15 mouse cellular contexts compared by ENCODE assay signal in genomic region chr11:11569466-11570132, GRCm38 (mm10). TPM values are rescaled to one million over a fixed set of nuclear protein-coding genes. Genes with fewer than 3 reads are reported as not detected.
A peak's percentile ranks its signal among the peaks of the same experiment; 100 is the strongest.
DNase-seq lines count a peak whose midpoint lies in the region; ATAC-seq lines count a peak whose summit lies in the region.
"Had no signal": no experiment of that assay in that cellular context is flagged by ENCODE, and none has a peak within 500 bp of the region (broad histone marks: within the 10 kb centered on the region; RNA-seq: fewer than 3 reads in every experiment).

No protein-coding gene starts in this region.

- no peak overlapping the region for H3K9ac ChIP-seq in midbrain, embryonic 11.5 days (ENCODE audit: low read length)
- H3K9ac ChIP-seq in midbrain, embryonic 14.5 days (replicated peaks; ENCODE audit: low read length) = no peak overlapping the region
- H3K9ac ChIP-seq: hindbrain, embryonic 13.5 days had no signal

- no peaks in the 10 kb centered on the region for H3K4me1 ChIP-seq in midbrain, embryonic 11.5 days (ENCODE audit: control insufficient read depth, insufficient read depth, low read length)
- H3K4me1 ChIP-seq in midbrain, embryonic 14.5 days (ENCODE audit: control insufficient read depth, insufficient read depth, low read length) = no peaks in the 10 kb centered on the region
- H3K4me1 ChIP-seq: hindbrain, embryonic 13.5 days; limb, embryonic 10.5 days had no signal

- no peak overlapping the region for H3K4me2 ChIP-seq in midbrain, embryonic 11.5 days
- H3K4me2 ChIP-seq in midbrain, embryonic 14.5 days (ENCODE audit: low read length) = no peak overlapping the region
- H3K4me2 ChIP-seq: hindbrain, embryonic 13.5 days had no signal

- ATAC-seq in midbrain, embryonic 11.5 days (ENCODE audit: low FRiP score) = no peak
- ATAC-seq in midbrain, embryonic 14.5 days (ENCODE audit: low FRiP score, low TSS enrichment) = no peak
- peak; percentile 57 to 68 for ATAC-seq in hematopoietic stem cell, adult 5-6 weeks (replicated peaks in 1 of 2; ENCODE audit: insufficient read depth in 1 of 2, low FRiP score in 2 of 2, low TSS enrichment in 1 of 2, low read depth in 1 of 2, poor library complexity in 2 of 2, severe bottlenecking in 2 of 2)

- H3K9me3 ChIP-seq in midbrain, embryonic 11.5 days (ENCODE audit: control insufficient read depth, low read length) = no peaks in the 10 kb centered on the region
- H3K9me3 ChIP-seq in midbrain, embryonic 14.5 days (ENCODE audit: control insufficient read depth, low read length) = no peaks in the 10 kb centered on the region
- H3K9me3 ChIP-seq: hindbrain, embryonic 13.5 days; limb, embryonic 10.5 days; megakaryocyte, embryonic 14.5 days had no signal

- H3K4me3 ChIP-seq in midbrain, embryonic 11.5 days (ENCODE audit: low read depth, low read length) = no peak overlapping the region
- H3K4me3 ChIP-seq in midbrain, embryonic 14.5 days (replicated peaks; ENCODE audit: low read depth, low read length) = no peak overlapping the region
- H3K4me3 ChIP-seq: hindbrain, embryonic 13.5 days; limb, embryonic 10.5 days; megakaryocyte, embryonic 14.5 days had no signal

- WGBS in midbrain, embryonic 11.5 days = 59% methylated on average over 4 of the region's 4 CpGs
- WGBS in midbrain, embryonic 14.5 days = 67% methylated on average over 4 of the region's 4 CpGs

- no peaks in the 10 kb centered on the region for H3K27me3 ChIP-seq in midbrain, embryonic 11.5 days (ENCODE audit: control insufficient read depth, insufficient read depth, low read length)
- no peaks in the 10 kb centered on the region for H3K27me3 ChIP-seq in midbrain, embryonic 14.5 days (ENCODE audit: control insufficient read depth, insufficient read depth, low read length)
- H3K27me3 ChIP-seq: hindbrain, embryonic 13.5 days; megakaryocyte, embryonic 14.5 days had no signal

- DNase-seq in midbrain, embryonic 11.5 days (ENCODE audit: low spot score, missing footprints) = peak; percentile 10
- DNase-seq in midbrain, embryonic 14.5 days = no peak
- DNase-seq in naive thymus-derived CD4-positive, alpha-beta T cell, adult 2 months (ENCODE audit: low read depth) = peak; percentile 71
- no peak for DNase-seq in MN1 (ENCODE audit: low spot score)
- no peak for DNase-seq in kidney, adult 11 months
- DNase-seq in right cerebral cortex, postnatal 36 days (ENCODE audit: low spot score in 2 of 2) = no peak
- DNase-seq in ovary, postnatal 10 days (ENCODE audit: low spot score) = no peak
- DNase-seq: adrenal gland, postnatal 36 days; cerebellum, postnatal 14 days had no signal

- H3K27ac ChIP-seq in midbrain, embryonic 11.5 days (ENCODE audit: low read depth, low read length) = no peak overlapping the region
- no peak overlapping the region for H3K27ac ChIP-seq in midbrain, embryonic 14.5 days (replicated peaks; ENCODE audit: low read depth, low read length)
- H3K27ac ChIP-seq: hindbrain, embryonic 13.5 days; limb, embryonic 10.5 days had no signal

- H3K36me3 ChIP-seq in midbrain, embryonic 11.5 days (ENCODE audit: control insufficient read depth, insufficient read depth, low read length) = no peaks in the 10 kb centered on the region
- no peaks in the 10 kb centered on the region for H3K36me3 ChIP-seq in midbrain, embryonic 14.5 days (ENCODE audit: control insufficient read depth, insufficient read depth, low read length)
- H3K36me3 ChIP-seq: hindbrain, embryonic 13.5 days; limb, embryonic 10.5 days had no signal

RNA-seq across cellular contexts. Expression of gene 4930512M02Rik, which starts 58.0 kb away (rescaled TPM):
- not detected in 2 replicates for polyA plus RNA-seq in midbrain, embryonic 11.5 days (2014; fragmentation: Nextera tagmentation; extraction: Ambion mirVana)
- not detected in 2 replicates for polyA plus RNA-seq in midbrain, embryonic 14.5 days (2014; fragmentation: Nextera tagmentation; extraction: Ambion mirVana)
- total RNA-seq in hematopoietic stem cell, adult 5-6 weeks (2017) = not detected in 2 replicates
- total RNA-seq: adrenal gland, postnatal 36 days; gastrocnemius, postnatal 4 days had no signal
- polyA plus RNA-seq: hindbrain, embryonic 13.5 days; large intestine, adult 2 months; limb, embryonic 10.5 days had no signal

Comparison
In these comparisons a context has a peak if more than half of its experiments do, and no peak if none do; other contexts are left out.
1. DNase-seq: peak in midbrain, embryonic 11.5 days (single experiment) and naive thymus-derived CD4-positive, alpha-beta T cell, adult 2 months (single experiment); none in midbrain, embryonic 14.5 days (single experiment), MN1 (single experiment), kidney, adult 11 months (single experiment), right cerebral cortex, postnatal 36 days (0 of 2) and ovary, postnatal 10 days (single experiment).
2. ATAC-seq: peak in hematopoietic stem cell, adult 5-6 weeks (2 of 2); none in midbrain, embryonic 11.5 days (single experiment) and midbrain, embryonic 14.5 days (single experiment).